Mouse (Mus musculus): ENCODE measurements around the gene Rrp9. TPM values are rescaled to one million over a fixed set of nuclear protein-coding genes. Genes with fewer than 3 reads are reported as not detected.
A peak's percentile ranks its signal among the peaks of the same experiment; 100 is the strongest.

Gene Rrp9
- polyA plus RNA-seq (2016; fragmentation: Nextera tagmentation; extraction: Ambion mirVana), result 51.3 and 74.6 TPM in 2 replicates

DNA sequence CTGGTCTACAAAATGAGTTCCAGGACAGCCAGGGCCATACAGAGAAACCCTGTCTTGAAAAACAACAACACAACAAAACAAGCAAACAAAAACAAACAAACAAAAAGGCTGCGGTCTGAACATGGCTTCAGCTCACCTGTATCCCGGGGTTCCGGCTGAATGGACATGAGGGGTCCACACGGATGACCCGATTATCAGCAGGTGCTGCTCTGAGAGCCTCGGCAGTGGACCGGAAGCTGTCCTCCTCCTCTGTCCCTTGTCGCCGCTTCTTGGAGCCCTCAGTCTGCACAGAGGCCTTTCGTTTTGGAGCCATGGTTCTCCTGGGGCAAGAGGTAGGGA is at the start of gene Rrp9:
Gene Rrp9 (plus strand): TSS at position 301 of the 339 bp plus-strand sequence.
- Histone ChIP-seq H3K4me3 (peak within 1 kb of the TSS; percentile 83), H3K9me3 (no peaks in the 10 kb centered on the region), H3K27ac (peak within 1 kb of the TSS; percentile 53), H3K27me3 (ENCODE audit: insufficient read depth, poor library complexity, severe bottlenecking) (peaks cover 11% of the 10 kb centered on the region; the same call in 1 of the 2 replicates), H3K36me3 (peaks cover 15% of the 10 kb centered on the region), H3K4me1 (peaks cover 61% of the 10 kb centered on the region)
- WGBS, result 87% methylated on average over 10 of the region's 10 CpGs
- DNase-seq (ENCODE audit: low spot score), result no peak

DNA sequence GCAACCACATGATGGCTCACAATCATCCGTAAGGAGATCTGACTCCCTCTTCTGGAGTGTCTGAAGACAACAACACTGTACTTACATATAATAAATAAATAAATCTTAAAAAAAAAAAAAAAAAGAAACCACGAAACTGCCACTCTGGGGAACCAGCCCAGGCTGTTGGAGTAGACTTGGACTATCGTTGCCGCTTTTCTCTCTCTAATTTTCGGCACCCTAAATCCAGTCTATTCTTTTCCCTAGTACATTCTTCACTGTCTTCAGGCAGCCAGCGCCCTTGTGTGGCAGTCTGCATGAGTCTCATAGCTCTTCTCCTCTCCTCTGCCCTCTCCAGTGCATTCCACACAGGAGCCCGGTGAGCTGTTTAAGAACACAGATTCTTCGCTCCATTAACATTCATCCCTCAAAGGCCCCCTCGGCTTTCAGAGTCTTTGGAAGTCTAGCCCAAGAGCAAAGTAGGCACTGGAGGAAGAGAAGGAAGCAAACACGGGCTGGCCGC is 47.0 kb upstream of the Rrp9 start:
- Histone ChIP-seq H3K9me3 (no peaks in the 10 kb centered on the region), H3K4me3 (peak overlapping the region; percentile 97), H3K27me3 (ENCODE audit: insufficient read depth, poor library complexity, severe bottlenecking) (no peaks in the 10 kb centered on the region), H3K36me3 (peaks cover 35% of the 10 kb centered on the region), H3K4me1 (peaks cover 33% of the 10 kb centered on the region), H3K27ac (peak overlapping the region; percentile 98)
- WGBS, result 21% methylated on average over 11 of the region's 11 CpGs
- DNase-seq (ENCODE audit: low spot score), result peak; percentile 86

DNA sequence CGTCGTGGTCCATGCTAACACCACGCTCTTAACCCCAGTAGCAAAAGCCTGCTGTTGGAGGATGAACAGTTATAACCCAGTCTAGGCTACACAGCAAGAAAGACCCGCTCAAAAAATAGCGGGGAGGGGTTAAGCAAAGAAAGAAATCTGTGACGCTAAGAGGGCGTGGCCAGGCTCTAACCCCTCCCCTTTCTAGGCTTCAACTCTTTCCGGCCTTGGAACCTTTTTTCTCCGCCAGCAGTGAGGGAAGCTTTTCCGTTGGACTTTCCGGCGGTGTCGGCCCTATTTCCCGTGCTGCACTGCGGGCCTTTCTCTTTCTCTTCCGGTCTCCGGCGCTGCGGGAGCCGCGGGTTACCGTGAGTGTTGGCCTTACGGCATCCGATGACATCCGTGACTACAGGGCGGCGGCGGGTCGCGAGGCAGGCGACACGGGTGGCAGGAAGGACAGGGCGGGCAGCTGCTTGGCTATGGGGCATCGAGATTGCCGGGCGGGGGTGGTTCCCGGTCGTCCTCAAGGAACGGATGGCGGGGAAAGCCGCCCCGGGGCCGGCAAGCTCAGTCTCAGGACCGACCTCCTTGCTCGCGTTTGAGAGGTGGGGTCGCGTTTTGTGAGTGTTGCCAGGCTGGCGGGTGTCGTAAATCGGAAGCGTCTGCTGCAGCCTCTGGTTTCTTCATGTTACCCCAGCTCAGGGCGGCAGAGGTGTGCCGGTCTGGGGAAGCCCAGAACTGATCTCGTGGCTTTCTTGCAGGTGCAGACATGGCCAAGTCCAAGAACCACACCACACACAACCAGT is 46.3 kb upstream of the Rrp9 start, which contains the start of gene Rpl29:
Gene Rpl29 (plus strand): TSS at position 234 of the 794 bp plus-strand sequence.
- no peaks in the 10 kb centered on the region for H3K9me3 ChIP-seq
- peaks cover 40% of the 10 kb centered on the region for H3K36me3 ChIP-seq
- H3K27ac ChIP-seq, result peak within 1 kb of the TSS; percentile 98
- H3K4me3 ChIP-seq, result peak within 1 kb of the TSS; percentile 97
- no peaks in the 10 kb centered on the region for H3K27me3 ChIP-seq (ENCODE audit: insufficient read depth, poor library complexity, severe bottlenecking)
- H3K4me1 ChIP-seq, result peaks cover 37% of the 10 kb centered on the region
- under 1% methylated on average over 55 of the region's 55 CpGs for WGBS
- DNase-seq (ENCODE audit: low spot score), result peak; percentile 97

DNA sequence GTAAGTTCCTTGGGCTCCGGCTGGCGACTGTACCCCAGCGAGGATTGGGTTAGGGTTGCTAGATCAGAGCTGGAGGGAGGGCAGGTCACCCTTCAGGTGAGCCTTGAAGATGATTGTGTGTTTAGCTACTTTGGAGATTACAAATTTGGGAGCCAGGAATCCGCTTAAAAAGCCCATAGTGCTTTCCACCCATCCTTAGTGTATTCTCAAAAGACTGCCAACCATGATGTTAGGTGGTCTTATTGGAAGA is 45.8 kb upstream of the Rrp9 start:
- WGBS, result 2% methylated on average over 4 of the region's 4 CpGs
- Histone ChIP-seq H3K36me3 (peaks cover 42% of the 10 kb centered on the region), H3K27me3 (ENCODE audit: insufficient read depth, poor library complexity, severe bottlenecking) (no peaks in the 10 kb centered on the region), H3K27ac (peak overlapping the region; percentile 98), H3K9me3 (no peaks in the 10 kb centered on the region), H3K4me1 (peaks cover 37% of the 10 kb centered on the region), H3K4me3 (peak overlapping the region; percentile 97)
- no peak for DNase-seq (ENCODE audit: low spot score)

DNA sequence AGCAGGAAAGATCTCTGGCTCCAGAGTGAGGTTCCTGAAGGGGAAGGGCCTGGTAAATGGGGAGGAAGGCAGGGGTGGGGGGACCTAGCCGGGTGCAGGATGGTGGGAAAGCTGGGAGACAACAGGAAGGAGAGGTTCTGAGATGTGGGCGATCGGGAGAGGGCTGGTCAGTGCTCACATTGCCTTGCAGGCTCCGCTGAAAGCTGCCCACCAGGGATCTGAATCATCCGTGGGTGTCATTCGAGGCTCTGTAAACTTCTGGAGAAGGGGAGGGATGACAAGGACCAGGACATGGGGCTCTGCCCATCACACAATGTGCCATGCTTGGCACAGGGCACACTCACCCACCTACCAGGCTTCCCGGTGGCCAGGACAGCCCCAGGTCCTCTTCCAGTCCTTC is 42.4 kb upstream of the Rrp9 start:
- Histone ChIP-seq H3K9me3 (no peaks in the 10 kb centered on the region), H3K4me1 (peaks cover 54% of the 10 kb centered on the region), H3K27me3 (ENCODE audit: insufficient read depth, poor library complexity, severe bottlenecking) (no peaks in the 10 kb centered on the region), H3K27ac (no peak overlapping the region), H3K4me3 (no peak overlapping the region), H3K36me3 (peaks cover 42% of the 10 kb centered on the region)
- no peak for DNase-seq (ENCODE audit: low spot score)
- 70% methylated on average over 7 of the region's 7 CpGs for WGBS

DNA sequence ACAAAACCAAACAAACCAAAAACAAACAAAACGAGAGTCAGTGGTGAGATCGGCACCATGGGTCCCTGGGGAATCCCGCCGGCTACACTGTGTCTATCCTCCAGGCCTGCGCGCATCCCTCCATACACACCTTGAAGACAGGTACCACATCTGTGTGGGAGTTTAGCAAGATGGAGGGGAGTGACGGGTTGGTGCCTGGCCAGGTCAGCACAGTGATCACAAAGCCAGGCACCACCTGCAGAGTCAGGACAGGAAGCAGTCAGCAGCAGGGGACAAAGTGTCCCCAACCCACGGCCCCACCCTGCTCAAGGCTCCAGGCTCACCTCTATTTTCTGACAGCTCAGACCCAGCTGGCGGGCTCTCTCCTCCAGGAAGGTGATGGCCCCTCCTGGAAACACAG is 39.2 kb upstream of the Rrp9 start:
- DNase-seq (ENCODE audit: low spot score), result no peak
- H3K4me3 ChIP-seq, result no peak overlapping the region
- peaks cover 29% of the 10 kb centered on the region for H3K36me3 ChIP-seq
- H3K9me3 ChIP-seq, result no peaks in the 10 kb centered on the region
- no peaks in the 10 kb centered on the region for H3K27me3 ChIP-seq (ENCODE audit: insufficient read depth, poor library complexity, severe bottlenecking)
- H3K4me1 ChIP-seq, result peaks cover 50% of the 10 kb centered on the region
- WGBS, result 83% methylated on average over 9 of the region's 9 CpGs
- H3K27ac ChIP-seq, result no peak overlapping the region

DNA sequence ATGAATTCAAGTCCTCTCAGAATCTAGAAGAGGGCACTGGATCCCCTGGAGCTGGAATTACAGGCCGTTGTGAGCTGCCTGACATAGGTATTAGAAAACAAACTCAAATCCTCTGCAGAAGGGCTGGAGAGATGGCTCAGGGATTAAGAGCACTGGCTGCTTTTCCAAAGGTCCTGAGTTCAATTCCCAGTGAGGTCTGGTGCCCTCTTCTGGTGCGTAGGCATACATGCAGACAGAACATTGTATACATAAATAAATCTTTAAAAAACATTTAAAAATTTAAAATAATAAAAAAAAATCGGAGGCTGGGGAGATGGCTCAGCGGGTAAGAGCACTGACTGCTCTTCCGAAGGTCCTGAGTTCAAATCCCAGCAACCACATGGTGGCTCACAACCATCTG is 33.1 kb upstream of the Rrp9 start:
- no peak overlapping the region for H3K27ac ChIP-seq
- WGBS, result 69% methylated on average over 5 of the region's 5 CpGs
- DNase-seq (ENCODE audit: low spot score), result no peak
- H3K9me3 ChIP-seq, result no peaks in the 10 kb centered on the region
- peaks cover 31% of the 10 kb centered on the region for H3K4me1 ChIP-seq
- no peaks in the 10 kb centered on the region for H3K36me3 ChIP-seq
- no peak overlapping the region for H3K4me3 ChIP-seq
- no peaks in the 10 kb centered on the region for H3K27me3 ChIP-seq (ENCODE audit: insufficient read depth, poor library complexity, severe bottlenecking)

DNA sequence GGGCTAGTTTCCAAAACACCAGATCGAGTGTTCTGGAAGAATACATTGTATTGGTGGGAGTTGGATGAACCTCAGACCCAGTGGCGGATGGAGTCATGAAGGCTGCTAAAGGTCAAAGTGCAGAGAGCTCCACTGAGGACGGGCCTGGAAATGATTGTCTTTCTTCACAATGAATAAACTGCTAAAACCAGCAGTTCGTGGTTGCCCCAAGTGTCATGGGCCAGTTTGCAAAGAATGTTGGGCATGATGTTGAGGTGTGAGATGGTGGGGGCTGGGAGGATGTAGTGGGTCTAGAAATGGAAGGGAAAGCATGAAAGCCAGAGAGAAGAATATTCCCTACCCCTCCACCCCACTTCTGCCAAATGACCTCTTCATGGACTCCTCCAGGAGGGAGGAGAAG is 30.9 kb upstream of the Rrp9 start:
- WGBS, result 81% methylated on average over 4 of the region's 4 CpGs
- Histone ChIP-seq H3K4me3 (no peak overlapping the region), H3K4me1 (peaks cover 36% of the 10 kb centered on the region), H3K9me3 (no peaks in the 10 kb centered on the region), H3K27ac (no peak overlapping the region), H3K36me3 (no peaks in the 10 kb centered on the region), H3K27me3 (ENCODE audit: insufficient read depth, poor library complexity, severe bottlenecking) (peaks cover 1% of the 10 kb centered on the region; the same call in 1 of the 2 replicates)
- DNase-seq (ENCODE audit: low spot score), result no peak

DNA sequence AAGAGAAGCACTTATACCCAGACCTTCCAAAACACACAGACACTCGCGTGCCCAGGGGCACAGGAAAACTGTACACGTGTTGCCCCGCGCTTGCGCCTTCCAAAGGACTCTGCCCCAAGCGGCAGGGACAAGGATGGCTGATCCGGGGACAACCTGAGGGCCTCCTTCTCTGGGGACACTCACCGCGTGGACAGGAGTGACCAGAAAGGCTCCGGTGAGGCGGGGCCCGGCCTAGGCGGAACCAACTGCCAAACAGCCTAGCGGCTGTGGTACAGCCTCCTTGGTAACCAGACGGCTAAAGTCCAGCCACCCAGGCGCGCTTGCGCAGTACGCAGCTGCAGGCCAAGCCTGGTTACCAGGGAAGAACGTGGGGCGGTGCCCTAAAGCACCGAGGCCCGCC is 28.4 kb upstream of the Rrp9 start, which contains the start of the genes Abhd14b and Abhd14a:
Gene Abhd14b (plus strand): TSS at position 112 of the 400 bp plus-strand sequence.
Gene Abhd14a (minus strand): TSS at position 331 of the 400 bp plus-strand sequence.
- H3K4me1 ChIP-seq, result peaks cover 61% of the 10 kb centered on the region

DNA sequence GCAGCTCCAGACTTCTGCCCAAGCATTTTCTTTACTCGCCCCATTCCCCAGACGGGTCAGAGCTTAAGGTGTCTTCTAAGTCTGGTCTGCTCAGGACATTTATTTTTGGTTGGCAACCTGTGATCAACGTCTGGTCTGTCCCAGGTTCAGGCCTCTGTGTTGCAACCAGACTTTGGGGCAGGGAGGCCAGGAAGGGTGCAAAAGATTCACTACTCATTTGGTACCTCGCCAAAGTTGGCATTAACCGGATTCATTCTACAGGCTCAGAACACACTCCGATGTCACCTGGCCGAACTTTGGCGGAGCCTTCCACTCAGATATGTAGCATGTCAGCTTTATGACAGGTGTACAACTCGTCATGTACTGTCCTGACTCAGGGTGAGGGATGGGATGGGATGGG is 27.8 kb upstream of the Rrp9 start:
- Histone ChIP-seq H3K27me3 (ENCODE audit: insufficient read depth, poor library complexity, severe bottlenecking) (peaks cover 4% of the 10 kb centered on the region; the same call in 1 of the 2 replicates), H3K4me1 (peaks cover 67% of the 10 kb centered on the region), H3K27ac (peak overlapping the region; percentile 87), H3K36me3 (no peaks in the 10 kb centered on the region), H3K9me3 (no peaks in the 10 kb centered on the region), H3K4me3 (peak overlapping the region; percentile 65)
- 34% methylated on average over 9 of the region's 9 CpGs for WGBS
- DNase-seq (ENCODE audit: low spot score), result no peak

More for the DNA sequence above, 28.4 kb upstream of the Rrp9 start, which contains the start of the genes Abhd14b and Abhd14a:
- Histone ChIP-seq H3K36me3 (no peaks in the 10 kb centered on the region), H3K27me3 (ENCODE audit: insufficient read depth, poor library complexity, severe bottlenecking) (peaks cover 4% of the 10 kb centered on the region; the same call in 1 of the 2 replicates), H3K9me3 (no peaks in the 10 kb centered on the region), H3K27ac (peak within 1 kb of the TSS; percentile 87), H3K4me3 (peak within 1 kb of the TSS; percentile 65)
- peak; percentile 97 for DNase-seq (ENCODE audit: low spot score)
- WGBS, result 0% methylated on average over 24 of the region's 24 CpGs

DNA sequence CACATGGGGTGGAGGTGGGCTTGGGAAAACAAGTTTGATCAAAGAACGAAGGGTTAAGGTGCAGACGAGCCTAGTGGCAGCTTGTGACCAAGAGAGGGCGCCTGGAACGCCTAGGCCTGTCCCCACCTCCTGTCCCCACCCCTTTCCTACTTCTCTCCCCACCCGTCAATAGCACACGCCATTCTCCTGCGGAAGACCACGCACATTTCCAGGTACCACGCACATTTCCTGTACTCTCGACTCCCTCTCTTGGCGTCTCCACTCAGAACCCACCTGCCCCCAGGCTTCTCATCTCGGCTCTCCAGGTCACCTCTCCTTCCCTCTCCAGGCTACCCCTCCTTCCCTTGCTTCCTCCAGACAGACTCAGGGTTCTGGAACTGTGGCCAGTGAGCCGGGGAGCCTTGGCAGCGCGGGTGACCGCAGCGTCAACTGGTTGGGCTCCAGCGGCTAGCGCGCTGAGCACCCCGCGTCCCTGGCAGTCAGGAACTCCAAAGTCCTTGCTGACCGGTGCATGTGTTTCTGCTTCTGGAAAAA is 27.2 kb upstream of the Rrp9 start:
- WGBS, result under 1% methylated on average over 23 of the region's 23 CpGs
- peak; percentile 85 for DNase-seq (ENCODE audit: low spot score)
- Histone ChIP-seq H3K27ac (peak overlapping the region; percentile 87), H3K4me3 (peak overlapping the region; percentile 65), H3K27me3 (ENCODE audit: insufficient read depth, poor library complexity, severe bottlenecking) (peaks cover 4% of the 10 kb centered on the region; the same call in 1 of the 2 replicates), H3K4me1 (peaks cover 73% of the 10 kb centered on the region), H3K36me3 (no peaks in the 10 kb centered on the region), H3K9me3 (no peaks in the 10 kb centered on the region)

DNA sequence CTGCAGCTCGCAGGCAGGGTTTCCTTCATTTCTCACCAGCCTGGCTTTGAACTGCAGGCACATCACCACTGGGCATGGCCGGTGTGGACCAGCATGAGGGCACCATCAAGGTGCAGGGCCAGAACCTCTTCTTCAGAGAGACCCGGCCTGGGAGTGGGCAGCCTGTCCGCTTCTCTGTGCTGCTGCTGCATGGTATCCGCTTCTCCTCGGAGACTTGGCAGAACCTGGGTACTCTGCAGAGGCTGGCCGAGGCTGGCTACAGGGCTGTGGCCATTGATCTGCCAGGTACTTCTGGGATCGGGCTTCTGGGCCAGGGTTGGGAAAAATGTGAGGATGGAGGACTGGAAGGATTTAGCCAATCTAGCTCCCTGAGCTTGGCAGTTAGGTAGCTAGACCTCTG is 25.8 kb upstream of the Rrp9 start:
- H3K4me3 ChIP-seq, result no peak overlapping the region; the same call in 1 of the 2 replicates
- 87% methylated on average over 8 of the region's 8 CpGs for WGBS
- DNase-seq (ENCODE audit: low spot score), result no peak
- H3K36me3 ChIP-seq, result no peaks in the 10 kb centered on the region
- H3K4me1 ChIP-seq, result peaks cover 87% of the 10 kb centered on the region
- peaks cover 4% of the 10 kb centered on the region; the same call in 1 of the 2 replicates for H3K27me3 ChIP-seq (ENCODE audit: insufficient read depth, poor library complexity, severe bottlenecking)
- H3K27ac ChIP-seq, result peak overlapping the region; percentile 64; the same call in 1 of the 2 replicates
- no peaks in the 10 kb centered on the region for H3K9me3 ChIP-seq

DNA sequence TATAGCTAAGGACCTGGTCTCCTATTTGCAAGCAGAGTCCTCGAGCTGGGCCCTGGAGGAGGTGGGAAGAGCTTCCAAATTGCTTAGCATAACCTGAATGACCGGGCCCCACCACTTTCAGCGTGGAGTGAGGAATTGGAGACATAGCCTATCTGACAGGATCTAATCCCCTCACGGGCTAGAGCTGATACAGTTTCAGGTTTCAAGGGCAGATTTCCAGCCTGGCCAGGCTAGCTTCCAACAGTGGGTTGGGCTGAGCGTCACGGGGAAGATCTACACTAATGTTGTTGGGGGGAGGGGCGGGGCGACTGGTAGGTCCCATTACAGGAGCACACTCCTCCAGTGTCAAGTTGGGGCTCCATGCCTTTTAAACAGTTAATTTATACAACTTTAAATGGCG is 25.1 kb upstream of the Rrp9 start:
- peaks cover 90% of the 10 kb centered on the region for H3K4me1 ChIP-seq
- WGBS, result 8% methylated on average over 9 of the region's 9 CpGs
- DNase-seq (ENCODE audit: low spot score), result no peak
- peaks cover 4% of the 10 kb centered on the region; the same call in 1 of the 2 replicates for H3K27me3 ChIP-seq (ENCODE audit: insufficient read depth, poor library complexity, severe bottlenecking)
- no peaks in the 10 kb centered on the region for H3K36me3 ChIP-seq
- no peaks in the 10 kb centered on the region for H3K9me3 ChIP-seq
- H3K27ac ChIP-seq, result peak overlapping the region; percentile 64
- peak overlapping the region; percentile 22; the same call in 1 of the 2 replicates for H3K4me3 ChIP-seq
